Mouse (Mus musculus) heart, postnatal 4 days (tissue): ENCODE measurements around the gene Slc7a7. TPM values are rescaled to one million over a fixed set of nuclear protein-coding genes. Genes with fewer than 3 reads are reported as not detected.

Source experiments
- DNase-seq: peaks from one replicate; pipeline ENCODE4 v3.0.0; 2021
- total RNA-seq, 2 experiments: library from RNA; stranded (reverse); gene quantifications; 2 replicates each; pipeline ENCODE4 v1.2.3; 2021

The Slc7a7 gene
- total RNA-seq, 2 experiments from 2014 or later: 5.2 to 7.8 TPM

- peak; percentile 41 for DNase-seq
Measured at GRCm38 (mm10) chr14:54409980-54410810, 7.4 kb downstream of the Slc7a7 start.

- no peak for DNase-seq
Measured at GRCm38 (mm10) chr14:54409057-54409645, 8.4 kb downstream of the Slc7a7 start.

DNA sequence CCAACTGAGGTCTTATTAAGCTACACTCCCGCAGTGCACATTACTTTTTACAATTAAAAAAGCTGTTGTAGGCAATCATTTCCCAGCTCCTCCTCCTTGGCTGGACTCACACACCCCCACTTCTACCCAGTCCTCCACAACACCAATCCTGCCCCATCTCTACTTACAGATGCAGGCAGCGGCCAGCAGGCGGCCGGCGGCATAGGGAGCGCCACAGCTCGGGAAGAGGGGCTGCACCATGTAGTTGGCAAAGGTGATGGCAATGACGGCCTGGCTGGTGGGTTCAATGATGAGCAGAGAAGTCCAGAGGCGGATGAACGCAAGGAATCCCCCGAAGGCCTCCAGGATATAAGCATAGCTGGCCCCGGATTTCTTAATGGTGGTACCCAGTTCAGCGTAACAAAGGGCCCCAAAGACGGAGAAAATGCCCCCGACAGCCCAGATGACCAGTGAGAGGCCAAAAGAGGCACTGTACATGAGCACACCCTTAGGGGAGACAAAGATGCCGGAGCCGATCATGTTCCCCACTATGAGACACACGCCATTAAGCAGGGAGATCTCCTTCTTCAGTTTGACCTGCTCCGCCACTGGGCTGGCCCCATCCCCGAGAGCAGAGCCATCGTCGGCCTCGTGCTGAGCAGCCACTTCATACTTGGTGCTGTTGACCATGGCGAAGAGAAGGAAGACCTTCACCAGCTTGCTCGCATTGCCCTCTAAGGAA, 9.1 kb downstream of the Slc7a7 start:
- DNase-seq: no peak

GRCm38 (mm10) chr14:54401723-54402122, 15.9 kb downstream of the Slc7a7 start:
- no peak for DNase-seq

DNA sequence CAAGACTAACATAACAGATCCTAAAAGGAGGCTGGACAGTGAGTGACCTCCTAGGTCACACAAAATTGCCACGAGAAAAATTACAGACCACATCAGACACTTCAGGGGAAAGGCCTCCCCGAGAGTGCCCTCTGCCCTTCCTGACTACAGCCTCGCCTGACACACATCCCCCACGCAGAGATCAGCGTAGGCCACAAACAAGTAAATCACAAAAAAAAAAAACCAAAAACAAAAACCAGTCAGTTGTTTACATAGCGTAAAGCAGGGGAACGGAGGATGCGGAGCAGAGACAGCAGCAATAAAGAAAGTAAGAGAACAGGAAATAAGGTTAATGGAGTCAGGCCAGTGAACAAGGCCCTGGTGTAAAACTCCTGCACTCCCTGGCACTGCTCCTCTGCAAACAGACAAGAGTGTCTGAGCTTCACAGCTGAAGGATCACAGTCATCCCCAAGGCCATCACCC, 18.6 kb downstream of the Slc7a7 start:
- DNase-seq: no peak

DNA sequence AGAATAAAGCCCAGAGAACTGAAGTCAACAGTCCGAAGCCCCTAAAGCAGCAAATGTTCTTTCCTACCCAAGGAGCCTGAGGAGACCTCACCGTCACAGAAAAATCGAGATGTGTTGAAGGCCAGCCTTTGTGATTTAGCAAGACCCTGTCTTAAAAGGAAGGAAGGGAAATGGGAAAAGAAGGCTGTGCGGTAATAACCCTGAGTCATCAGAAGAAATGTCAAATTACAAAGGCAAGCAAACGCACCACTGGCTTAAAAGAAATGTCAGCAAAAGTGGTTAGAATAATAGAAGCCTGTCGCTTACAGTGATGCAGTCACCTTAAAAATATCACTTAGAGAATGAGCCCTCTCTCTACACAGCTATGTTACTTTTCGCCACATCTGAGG, 19.1 kb downstream of the Slc7a7 start:
- DNase-seq: no peak

- no peak for DNase-seq
Measured at GRCm38 (mm10) chr14:54397872-54398527, 19.6 kb downstream of the Slc7a7 start.

DNA sequence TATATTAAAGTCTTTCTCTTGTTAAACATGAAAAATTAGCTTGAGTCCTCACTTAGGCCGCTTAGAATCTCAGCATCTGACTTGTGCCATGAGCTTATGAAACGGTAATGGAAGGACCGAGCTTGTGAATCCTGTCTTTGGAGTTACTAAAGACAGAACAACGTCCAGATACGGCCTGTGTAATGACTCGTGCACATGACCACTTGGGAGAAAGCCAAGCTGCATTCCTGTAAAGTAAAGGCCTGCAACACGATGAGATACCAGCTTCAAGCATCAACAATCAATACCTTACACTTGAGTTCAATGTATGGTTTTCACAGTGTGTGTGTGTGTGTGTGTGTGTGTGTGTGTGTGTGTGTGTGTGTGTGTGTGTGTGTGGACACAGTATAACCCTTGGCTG, 20.9 kb downstream of the Slc7a7 start:
- no peak for DNase-seq

GRCm38 (mm10) chr14:54394309-54394708, 23.3 kb downstream of the Slc7a7 start:
- DNase-seq: no peak

- DNase-seq: no peak
Measured at GRCm38 (mm10) chr14:54393794-54394193, 23.8 kb downstream of the Slc7a7 start.

- DNase-seq: no peak
Measured at GRCm38 (mm10) chr14:54390843-54391242, 26.7 kb downstream of the Slc7a7 start.

DNA sequence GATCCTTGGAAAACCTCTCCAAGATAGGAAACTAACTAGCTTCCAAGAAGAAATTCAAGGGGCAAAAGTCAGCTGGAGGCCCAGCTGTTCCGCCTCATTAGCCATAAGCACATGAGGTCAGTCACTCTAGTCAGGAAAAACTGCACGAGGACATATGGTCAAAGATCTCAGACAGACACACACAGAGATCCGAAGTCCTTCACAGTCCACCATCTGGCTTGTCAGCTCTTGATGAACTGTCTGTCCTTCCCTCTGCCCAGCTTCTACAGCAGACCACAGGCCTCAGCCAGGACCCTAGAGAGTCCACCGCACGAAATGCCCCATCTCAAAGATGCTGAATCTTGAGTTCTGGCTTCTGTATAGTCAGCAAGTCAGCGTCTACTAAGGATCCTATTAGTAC, 30.0 kb downstream of the Slc7a7 start:
- no peak for DNase-seq

GRCm38 (mm10) chr14:54385968-54386618, 31.5 kb downstream of the Slc7a7 start:
- no peak for DNase-seq

GRCm38 (mm10) chr14:54384396-54384795, 33.2 kb downstream of the Slc7a7 start:
- no peak for DNase-seq

- peak; percentile 30 for DNase-seq
Measured at GRCm38 (mm10) chr14:54383355-54383771, 34.2 kb downstream of the Slc7a7 start.

DNA sequence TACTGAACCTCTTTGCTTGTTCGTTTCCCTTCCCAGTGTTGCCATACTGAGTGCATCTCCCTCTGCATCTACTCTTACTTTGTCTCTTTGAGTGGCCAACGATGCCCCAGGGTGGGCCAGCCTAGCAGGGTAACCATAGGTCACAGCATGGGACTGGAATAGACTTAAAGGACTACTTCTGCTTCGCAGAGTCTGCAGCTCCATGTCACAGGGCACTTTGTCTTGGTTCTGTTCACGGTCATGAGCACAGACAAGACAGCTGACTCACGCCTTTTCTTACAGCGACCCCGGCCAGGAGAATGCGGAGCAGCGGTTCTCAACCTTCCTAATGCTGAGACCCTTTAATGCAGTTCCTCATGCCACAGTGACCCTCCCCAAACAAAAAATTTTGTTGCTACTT, 34.9 kb downstream of the Slc7a7 start:
- no peak for DNase-seq

GRCm38 (mm10) chr14:54381816-54382215, 35.8 kb downstream of the Slc7a7 start:
- DNase-seq: no peak

DNA sequence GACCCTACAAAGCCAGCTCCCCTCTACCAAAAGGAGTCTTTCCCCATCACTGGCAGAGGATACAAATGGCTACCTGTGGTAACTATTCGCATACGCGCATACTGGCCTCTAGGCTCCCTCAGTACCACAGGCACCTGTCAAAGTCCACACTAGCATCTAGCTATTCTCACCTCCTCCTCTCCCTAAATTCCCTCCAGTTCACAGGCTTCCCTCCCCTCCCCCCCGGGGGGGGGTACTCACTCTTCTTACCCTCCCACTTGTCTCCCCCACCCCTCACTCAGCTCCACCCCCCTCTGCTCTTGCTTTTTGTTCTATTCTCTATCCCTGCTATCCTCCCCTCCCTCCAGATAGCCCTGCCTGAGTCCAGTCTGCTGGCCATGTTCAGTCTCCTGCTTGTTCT, 37.0 kb downstream of the Slc7a7 start:
- no peak for DNase-seq

DNA sequence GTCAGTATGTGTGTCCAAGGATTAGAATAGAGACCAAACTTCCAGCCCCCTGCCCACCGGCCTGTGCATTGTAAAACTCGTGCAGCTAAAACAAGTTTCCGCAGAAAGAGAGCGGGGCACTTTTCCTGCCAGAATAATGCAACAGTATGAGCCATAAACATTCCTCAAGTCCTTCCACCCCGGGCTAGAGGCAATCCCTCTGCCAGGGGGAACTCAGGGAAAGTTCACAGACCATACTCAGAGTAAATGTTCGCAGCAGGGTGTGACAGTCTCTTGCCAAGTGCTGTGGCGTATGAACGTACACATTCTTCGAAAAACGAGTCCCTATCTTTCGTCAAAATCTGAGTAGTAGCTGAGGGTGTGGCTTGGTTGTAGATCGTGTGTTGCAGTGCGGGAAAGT, 38.0 kb downstream of the Slc7a7 start:
- no peak for DNase-seq

DNA sequence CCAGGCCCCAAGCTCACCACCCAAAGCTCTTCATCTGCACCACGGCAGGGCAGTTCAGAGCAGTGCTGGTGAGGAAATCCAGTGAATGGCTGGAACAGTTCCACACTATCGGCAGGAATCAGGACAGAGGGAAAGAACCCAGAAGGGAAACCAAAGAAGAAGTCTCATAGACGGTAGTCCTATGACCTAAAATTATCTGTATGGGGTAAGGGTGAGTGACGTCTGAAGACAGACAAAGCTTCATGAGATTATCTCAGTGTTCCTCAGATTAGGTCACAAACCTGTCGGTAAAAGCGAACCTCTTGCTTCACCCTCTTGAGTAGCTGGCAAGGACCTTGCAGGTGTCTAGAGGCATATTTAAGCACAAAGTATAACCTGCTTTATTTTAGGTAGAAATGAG, 40.4 kb downstream of the Slc7a7 start:
- DNase-seq: no peak

- peak; percentile 43 for DNase-seq
Measured at GRCm38 (mm10) chr14:54375916-54376315, 41.7 kb downstream of the Slc7a7 start.

GRCm38 (mm10) chr14:54372923-54373322, 44.7 kb downstream of the Slc7a7 start:
- DNase-seq: no peak
